Mouse (Mus musculus) myocyte (in vitro differentiated cells): ENCODE measurements around the gene Fanci.

Experiments used
- E2F4 ChIP-seq: IDR thresholded peaks from one replicate; pipeline ENCODE4 v1.6.1; 2011; ENCODE audit warnings: mild to moderate bottlenecking, control low read depth, moderate library complexity; ENCODE audit not compliant: insufficient read depth
- MAX ChIP-seq: IDR thresholded peaks from one replicate; pipeline ENCODE4 v1.6.1; 2011; ENCODE audit warnings: low read depth, mild to moderate bottlenecking, control low read depth
- MYOD1 ChIP-seq, 3 experiments: IDR thresholded peaks; one replicate each; pipeline ENCODE4 v1.6.1; 2011; ENCODE audit warnings: control low read depth in 2 of 3, low read depth in 2 of 3, mild to moderate bottlenecking in 2 of 3, moderate library complexity in 1 of 3; ENCODE audit not compliant: insufficient read length in 2 of 3, control insufficient read depth in 1 of 3
- MYOG ChIP-seq, 3 experiments: IDR thresholded peaks; one replicate each; pipeline ENCODE4 v1.6.1; 2011; ENCODE audit warnings: control low read depth in 2 of 3, low read depth in 2 of 3, mild to moderate bottlenecking in 2 of 3; ENCODE audit not compliant: insufficient read length in 2 of 3, control insufficient read depth in 1 of 3, insufficient read depth in 1 of 3
- POLR2A ChIP-seq: IDR thresholded peaks from one replicate; pipeline ENCODE4 v1.6.1; 2011; ENCODE audit warnings: low read depth, mild to moderate bottlenecking, control low read depth, moderate library complexity; ENCODE audit not compliant: insufficient read length
- TCF3 ChIP-seq: IDR thresholded peaks from one replicate; pipeline ENCODE4 v1.6.1; 2011; ENCODE audit warnings: low read depth, control low read depth; ENCODE audit not compliant: insufficient read length
- USF1 ChIP-seq: IDR thresholded peaks from one replicate; pipeline ENCODE4 v1.6.1; 2011; ENCODE audit warnings: low read depth, mild to moderate bottlenecking, control low read depth, moderate library complexity

- TF ChIP-seq POLR2A (no peak), MYOD1 (IDR thresholded peaks at IDR 0.05; ENCODE audit: control insufficient read depth in 1 of 3, insufficient read length in 2 of 3, low read depth in 2 of 3) (no peak), USF1 (no peak), MAX (no peak), TCF3 (no peak), E2F4 (no peak), MYOG (IDR thresholded peaks at IDR 0.05; ENCODE audit: control insufficient read depth in 1 of 3, insufficient read depth in 1 of 3, insufficient read length in 2 of 3, low read depth in 2 of 3) (no peak)
Measured at GRCm38 (mm10) chr7:79464776-79465420, 73.2 kb downstream of the Fanci start.
